Mouse (Mus musculus): Measurements from ENCODE around the gene Hes3.

Hes3 gene

GRCm38 (mm10) chr4:152291562-152291961 lies at the start of gene Hes3:
TSS of gene Hes3 (minus strand) at chr4:152291662.
- DNase-seq, result no peak

- DNase-seq, result no peak
These were observed 49.3 kb upstream of the Hes3 start for GRCm38 (mm10) chr4:152340584-152341284.

- DNase-seq, result no peak
These were observed 47.9 kb upstream of the Hes3 start for GRCm38 (mm10) chr4:152339293-152339790.

GRCm38 (mm10) chr4:152338419-152339292 lies 47.2 kb upstream of the Hes3 start, which contains the start of gene Chd5:
TSS of gene Chd5 (plus strand) at chr4:152338651.
- DNase-seq, result no peak

GRCm38 (mm10) chr4:152337772-152338171 lies 46.3 kb upstream of the Hes3 start:
- no peak for DNase-seq

GRCm38 (mm10) chr4:152333587-152333986 lies 42.1 kb upstream of the Hes3 start:
- no peak for DNase-seq

- DNase-seq, result peak; percentile 93
These were observed 41.5 kb upstream of the Hes3 start for GRCm38 (mm10) chr4:152332952-152333351.

- DNase-seq, result no peak
These were observed 37.2 kb upstream of the Hes3 start for GRCm38 (mm10) chr4:152328691-152329090.

- DNase-seq, result no peak
These were observed 35.1 kb upstream of the Hes3 start for GRCm38 (mm10) chr4:152326543-152326942.

GRCm38 (mm10) chr4:152325574-152326411 lies 34.3 kb upstream of the Hes3 start, which contains the start of gene Rpl22:
TSS of gene Rpl22 (plus strand) at chr4:152325742.
- peak; percentile 99 for DNase-seq

GRCm38 (mm10) chr4:152324641-152325562 lies 33.4 kb upstream of the Hes3 start:
- no peak for DNase-seq

GRCm38 (mm10) chr4:152321464-152321863 lies 30.0 kb upstream of the Hes3 start:
- no peak for DNase-seq

- DNase-seq, result peak; percentile 98
These were observed 27.2 kb upstream of the Hes3 start, which contains the start of gene Rnf207 for GRCm38 (mm10) chr4:152318517-152319234. TSS of gene Rnf207 (minus strand) at chr4:152318993.

- DNase-seq, result peak; percentile 96
These were observed 26.2 kb upstream of the Hes3 start for GRCm38 (mm10) chr4:152317631-152318033.

- DNase-seq, result no peak
These were observed 24.2 kb upstream of the Hes3 start for GRCm38 (mm10) chr4:152315498-152316213.

- DNase-seq, result no peak
These were observed 22.5 kb upstream of the Hes3 start for GRCm38 (mm10) chr4:152313934-152314333.

GRCm38 (mm10) chr4:152313211-152313632 lies 21.8 kb upstream of the Hes3 start:
- no peak for DNase-seq

- no peak for DNase-seq
These were observed 20.7 kb upstream of the Hes3 start for GRCm38 (mm10) chr4:152312186-152312585.

GRCm38 (mm10) chr4:152307542-152307941 lies 16.1 kb upstream of the Hes3 start:
- DNase-seq, result no peak

- DNase-seq, result no peak
These were observed 14.5 kb upstream of the Hes3 start for GRCm38 (mm10) chr4:152305991-152306390.
